Mouse (Mus musculus): ENCODE measurements around the gene Stk17b.
"Not testable (repeated sequence)": the region's sequence is repeated elsewhere in the genome, so short reads cannot be mapped to it uniquely, and the experiment has no call there.

Gene Stk17b

DNA sequence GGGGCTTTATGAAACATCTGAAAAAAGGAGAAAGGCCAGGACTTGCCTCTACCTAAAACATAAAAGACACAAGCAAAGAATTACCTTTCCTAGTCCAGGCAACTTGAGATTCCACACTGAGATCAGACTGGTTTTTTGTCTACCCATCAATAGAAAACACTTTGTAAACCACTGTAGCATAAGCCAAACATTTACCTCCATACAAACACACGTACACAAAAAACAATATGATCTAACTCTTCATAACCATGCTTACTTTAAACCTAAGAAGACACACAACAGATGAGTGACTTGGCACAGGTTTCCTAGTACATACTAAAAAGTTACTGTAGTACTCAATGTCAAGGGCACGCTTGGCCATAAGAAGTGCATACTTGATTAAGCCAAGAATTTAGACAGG, 9.5 kb downstream of the Stk17b start:
- TF ChIP-seq NANOG (IDR thresholded peaks at IDR 0.05; ENCODE audit: borderline replicate concordance, low read length) (no peak), POU5F1 (IDR thresholded peaks at IDR 0.05; ENCODE audit: borderline replicate concordance, low read length) (no peak), CTCF (conservative IDR thresholded peaks at IDR 0.05; ENCODE audit: low read length) (no peak)
- H3K9me3 ChIP-seq (ENCODE audit: low read length) = no peaks in the 10 kb centered on the region
- H3K36me3 ChIP-seq (ENCODE audit: insufficient read depth, low read length) = peaks cover 9% of the 10 kb centered on the region
- H3K4me1 ChIP-seq (replicated peaks; ENCODE audit: low read depth, low read length) = no peaks in the 10 kb centered on the region
- H3K4me3 ChIP-seq (replicated peaks; ENCODE audit: low read length) = no peak overlapping the region
- no peaks in the 10 kb centered on the region for H3K27me3 ChIP-seq (ENCODE audit: insufficient read depth, low read length)

GRCm38 (mm10) chr1:53775036-53775435, 10.0 kb downstream of the Stk17b start:
- Histone ChIP-seq H3K27me3 (ENCODE audit: insufficient read depth, low read length) (no peaks in the 10 kb centered on the region), H3K36me3 (ENCODE audit: insufficient read depth, low read length) (peaks cover 12% of the 10 kb centered on the region), H3K4me1 (replicated peaks; ENCODE audit: low read depth, low read length) (no peaks in the 10 kb centered on the region), H3K9me3 (ENCODE audit: low read length) (no peaks in the 10 kb centered on the region), H3K4me3 (replicated peaks; ENCODE audit: low read length) (no peak overlapping the region)
- TF ChIP-seq NANOG (IDR thresholded peaks at IDR 0.05; ENCODE audit: borderline replicate concordance, low read length) = no peak
- TF ChIP-seq CTCF (conservative IDR thresholded peaks at IDR 0.05; ENCODE audit: low read length) = no peak
- TF ChIP-seq POU5F1 (IDR thresholded peaks at IDR 0.05; ENCODE audit: borderline replicate concordance, low read length) = no peak

- Histone ChIP-seq H3K36me3 (ENCODE audit: insufficient read depth, low read length) (peaks cover 12% of the 10 kb centered on the region), H3K27me3 (ENCODE audit: insufficient read depth, low read length) (no peaks in the 10 kb centered on the region), H3K4me1 (replicated peaks; ENCODE audit: low read depth, low read length) (no peaks in the 10 kb centered on the region), H3K9me3 (ENCODE audit: low read length) (no peaks in the 10 kb centered on the region), H3K4me3 (replicated peaks; ENCODE audit: low read length) (no peak overlapping the region)
- TF ChIP-seq POU5F1 (IDR thresholded peaks at IDR 0.05; ENCODE audit: borderline replicate concordance, low read length) = no peak
- TF ChIP-seq CTCF (conservative IDR thresholded peaks at IDR 0.05; ENCODE audit: low read length) = no peak
- no peak for TF ChIP-seq NANOG (IDR thresholded peaks at IDR 0.05; ENCODE audit: borderline replicate concordance, low read length)
Measured at GRCm38 (mm10) chr1:53774571-53774970, 10.5 kb downstream of the Stk17b start.

GRCm38 (mm10) chr1:53773994-53774393, 11.0 kb downstream of the Stk17b start:
- Histone ChIP-seq H3K4me1 (replicated peaks; ENCODE audit: low read depth, low read length) (no peaks in the 10 kb centered on the region), H3K36me3 (ENCODE audit: insufficient read depth, low read length) (peaks cover 12% of the 10 kb centered on the region), H3K27me3 (ENCODE audit: insufficient read depth, low read length) (no peaks in the 10 kb centered on the region), H3K9me3 (ENCODE audit: low read length) (no peaks in the 10 kb centered on the region), H3K4me3 (replicated peaks; ENCODE audit: low read length) (no peak overlapping the region)
- TF ChIP-seq CTCF (conservative IDR thresholded peaks at IDR 0.05; ENCODE audit: low read length) (no peak), POU5F1 (IDR thresholded peaks at IDR 0.05; ENCODE audit: borderline replicate concordance, low read length) (no peak), NANOG (IDR thresholded peaks at IDR 0.05; ENCODE audit: borderline replicate concordance, low read length) (no peak)

DNA sequence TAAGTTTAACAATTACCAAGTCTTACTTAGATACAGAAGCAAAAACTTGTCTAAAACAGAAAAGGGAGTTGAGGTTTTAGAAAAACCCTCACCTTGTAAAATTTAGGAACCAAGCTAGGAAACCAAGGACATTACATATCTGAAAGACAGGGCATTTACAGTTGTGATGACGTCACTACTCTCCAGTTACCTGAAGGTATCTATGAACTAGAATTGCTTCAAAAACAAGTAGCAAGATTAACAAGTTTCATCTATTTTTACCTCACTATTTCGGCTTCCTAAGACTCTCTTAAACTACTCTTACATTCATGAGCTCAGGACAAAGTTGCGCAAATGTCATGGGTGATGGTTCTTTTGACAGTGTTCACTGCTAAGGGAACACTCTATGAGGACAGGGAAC, 12.1 kb downstream of the Stk17b start:
- no peak for TF ChIP-seq POU5F1 (IDR thresholded peaks at IDR 0.05; ENCODE audit: borderline replicate concordance, low read length)
- TF ChIP-seq NANOG (IDR thresholded peaks at IDR 0.05; ENCODE audit: borderline replicate concordance, low read length) = no peak
- no peak for TF ChIP-seq CTCF (conservative IDR thresholded peaks at IDR 0.05; ENCODE audit: low read length)
- no peaks in the 10 kb centered on the region for H3K9me3 ChIP-seq (ENCODE audit: low read length)

GRCm38 (mm10) chr1:53771476-53771875, 13.5 kb downstream of the Stk17b start:
- peaks cover 12% of the 10 kb centered on the region for H3K36me3 ChIP-seq (ENCODE audit: insufficient read depth, low read length)
- H3K4me3 ChIP-seq (replicated peaks; ENCODE audit: low read length) = no peak overlapping the region
- TF ChIP-seq POU5F1 (IDR thresholded peaks at IDR 0.05; ENCODE audit: borderline replicate concordance, low read length) (no peak), NANOG (IDR thresholded peaks at IDR 0.05; ENCODE audit: borderline replicate concordance, low read length) (no peak), CTCF (conservative IDR thresholded peaks at IDR 0.05; ENCODE audit: low read length) (no peak)
- no peaks in the 10 kb centered on the region for H3K9me3 ChIP-seq (ENCODE audit: low read length)
- no peaks in the 10 kb centered on the region for H3K4me1 ChIP-seq (replicated peaks; ENCODE audit: low read depth, low read length)
- no peaks in the 10 kb centered on the region for H3K27me3 ChIP-seq (ENCODE audit: insufficient read depth, low read length)

More for the DNA sequence above, 12.1 kb downstream of the Stk17b start:
- Histone ChIP-seq H3K27me3 (ENCODE audit: insufficient read depth, low read length) (no peaks in the 10 kb centered on the region), H3K36me3 (ENCODE audit: insufficient read depth, low read length) (peaks cover 12% of the 10 kb centered on the region), H3K4me3 (replicated peaks; ENCODE audit: low read length) (no peak overlapping the region), H3K4me1 (replicated peaks; ENCODE audit: low read depth, low read length) (no peaks in the 10 kb centered on the region)

- H3K27me3 ChIP-seq (ENCODE audit: insufficient read depth, low read length) = no peaks in the 10 kb centered on the region
- TF ChIP-seq NANOG (IDR thresholded peaks at IDR 0.05; ENCODE audit: borderline replicate concordance, low read length) = no peak
- no peak for TF ChIP-seq CTCF (conservative IDR thresholded peaks at IDR 0.05; ENCODE audit: low read length)
- no peak for TF ChIP-seq POU5F1 (IDR thresholded peaks at IDR 0.05; ENCODE audit: borderline replicate concordance, low read length)
- no peaks in the 10 kb centered on the region for H3K9me3 ChIP-seq (ENCODE audit: low read length)
Measured at GRCm38 (mm10) chr1:53766112-53766511, 18.9 kb downstream of the Stk17b start.

GRCm38 (mm10) chr1:53757316-53757715, 27.7 kb downstream of the Stk17b start:
- Histone ChIP-seq H3K4me1 (replicated peaks; ENCODE audit: low read depth, low read length) (peaks cover 26% of the 10 kb centered on the region), H3K27me3 (ENCODE audit: insufficient read depth, low read length) (no peaks in the 10 kb centered on the region), H3K36me3 (ENCODE audit: insufficient read depth, low read length) (peaks cover 37% of the 10 kb centered on the region), H3K4me3 (replicated peaks; ENCODE audit: low read length) (no peak overlapping the region), H3K9me3 (ENCODE audit: low read length) (no peaks in the 10 kb centered on the region)
- TF ChIP-seq NANOG (IDR thresholded peaks at IDR 0.05; ENCODE audit: borderline replicate concordance, low read length) (no peak), POU5F1 (IDR thresholded peaks at IDR 0.05; ENCODE audit: borderline replicate concordance, low read length) (no peak), CTCF (conservative IDR thresholded peaks at IDR 0.05; ENCODE audit: low read length) (no peak)

More at GRCm38 (mm10) chr1:53766112-53766511, 18.9 kb downstream of the Stk17b start:
- Histone ChIP-seq H3K36me3 (ENCODE audit: insufficient read depth, low read length) (peaks cover 47% of the 10 kb centered on the region), H3K4me1 (replicated peaks; ENCODE audit: low read depth, low read length) (no peaks in the 10 kb centered on the region), H3K4me3 (replicated peaks; ENCODE audit: low read length) (no peak overlapping the region)

DNA sequence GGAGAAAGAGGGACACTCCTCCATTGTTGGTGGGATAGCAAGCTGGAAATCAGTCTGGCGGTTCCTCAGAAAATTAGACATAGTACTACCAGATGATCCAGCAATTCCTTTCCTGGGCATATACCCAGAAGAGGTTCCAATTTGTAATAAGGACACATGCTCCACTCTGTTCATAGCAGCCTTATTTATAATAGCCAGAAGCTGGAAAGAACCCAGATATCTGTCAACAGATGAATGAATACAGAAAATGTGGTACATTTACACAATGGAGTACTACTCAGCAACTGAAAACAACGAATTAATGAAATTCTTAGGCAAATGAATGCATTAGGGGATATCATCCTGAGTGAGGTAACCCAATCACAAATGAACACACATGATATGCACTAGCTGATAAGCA, 31.5 kb downstream of the Stk17b start:
- Histone ChIP-seq H3K36me3 (ENCODE audit: insufficient read depth, low read length) (peaks cover 17% of the 10 kb centered on the region), H3K4me1 (replicated peaks; ENCODE audit: low read depth, low read length) (peaks cover 41% of the 10 kb centered on the region)
- H3K9me3 ChIP-seq (ENCODE audit: low read length); H3K4me3 ChIP-seq (replicated peaks; ENCODE audit: low read length); H3K27me3 ChIP-seq (ENCODE audit: insufficient read depth, low read length): not testable (repeated sequence)

Data from E14TG2a.4 (cell line).